Mouse (Mus musculus): ENCODE measurements at regions not wholly inside any gene's neighbourhood (a gene's known extent, or its start where the extent isn't known, plus 50 kb on each side); places are given as distances from the start of the nearest gene placed in this dataset.

DNA sequence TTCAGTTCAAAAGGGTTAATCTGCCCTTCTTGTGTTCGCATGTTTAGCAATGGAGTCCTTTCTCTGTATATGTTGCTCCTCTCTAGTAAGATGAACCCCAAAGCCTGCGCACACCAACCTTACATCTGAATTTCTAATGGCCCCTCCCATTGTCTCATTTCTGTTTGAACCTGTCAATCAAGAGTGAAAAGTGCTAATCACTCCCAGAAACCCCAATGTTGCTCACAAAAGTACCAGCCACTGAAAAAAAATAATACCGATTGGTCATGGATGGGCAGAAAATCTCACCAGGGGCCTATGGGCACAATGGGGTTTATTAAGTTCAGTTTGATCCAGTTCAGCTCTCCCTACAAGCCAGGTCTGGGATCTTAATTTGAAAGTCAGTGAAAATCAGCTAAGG is 302.1 kb upstream of the Adgrl2 start:
- DNase-seq (ENCODE audit: extremely low spot score, low read depth, low spot score): no peak

DNA sequence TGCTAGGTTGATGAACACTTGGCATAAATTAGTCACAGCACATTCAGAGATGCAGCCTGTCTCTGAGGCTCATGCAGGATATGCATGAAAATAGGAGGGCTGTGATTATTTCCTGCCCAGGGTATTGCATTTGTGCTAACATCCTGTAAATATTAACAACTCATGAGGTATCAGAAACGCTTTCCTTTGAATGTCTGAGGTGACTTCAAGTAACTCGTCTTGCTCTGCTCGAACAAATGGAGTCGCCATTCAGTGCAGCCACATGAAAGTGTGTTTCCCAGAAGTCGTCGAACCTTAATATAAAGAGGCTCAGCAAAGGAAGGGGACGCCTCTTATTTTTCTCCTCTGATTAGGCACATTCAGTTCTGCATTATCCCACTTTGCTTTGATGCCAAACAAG is 301.1 kb upstream of the Adgrl2 start:
- DNase-seq (ENCODE audit: extremely low spot score, low read depth, low spot score): no peak

- no peak for DNase-seq (ENCODE audit: extremely low spot score, low read depth, low spot score)
These were observed 299.9 kb upstream of the Adgrl2 start for GRCm38 (mm10) chr3:149290228-149290627.

- DNase-seq (ENCODE audit: extremely low spot score, low read depth, low spot score): no peak
These were observed 296.7 kb upstream of the Adgrl2 start for GRCm38 (mm10) chr3:149287080-149287479.

- DNase-seq (ENCODE audit: extremely low spot score, low read depth, low spot score): no peak
These were observed 294.6 kb upstream of the Adgrl2 start for GRCm38 (mm10) chr3:149284976-149285375.

DNA sequence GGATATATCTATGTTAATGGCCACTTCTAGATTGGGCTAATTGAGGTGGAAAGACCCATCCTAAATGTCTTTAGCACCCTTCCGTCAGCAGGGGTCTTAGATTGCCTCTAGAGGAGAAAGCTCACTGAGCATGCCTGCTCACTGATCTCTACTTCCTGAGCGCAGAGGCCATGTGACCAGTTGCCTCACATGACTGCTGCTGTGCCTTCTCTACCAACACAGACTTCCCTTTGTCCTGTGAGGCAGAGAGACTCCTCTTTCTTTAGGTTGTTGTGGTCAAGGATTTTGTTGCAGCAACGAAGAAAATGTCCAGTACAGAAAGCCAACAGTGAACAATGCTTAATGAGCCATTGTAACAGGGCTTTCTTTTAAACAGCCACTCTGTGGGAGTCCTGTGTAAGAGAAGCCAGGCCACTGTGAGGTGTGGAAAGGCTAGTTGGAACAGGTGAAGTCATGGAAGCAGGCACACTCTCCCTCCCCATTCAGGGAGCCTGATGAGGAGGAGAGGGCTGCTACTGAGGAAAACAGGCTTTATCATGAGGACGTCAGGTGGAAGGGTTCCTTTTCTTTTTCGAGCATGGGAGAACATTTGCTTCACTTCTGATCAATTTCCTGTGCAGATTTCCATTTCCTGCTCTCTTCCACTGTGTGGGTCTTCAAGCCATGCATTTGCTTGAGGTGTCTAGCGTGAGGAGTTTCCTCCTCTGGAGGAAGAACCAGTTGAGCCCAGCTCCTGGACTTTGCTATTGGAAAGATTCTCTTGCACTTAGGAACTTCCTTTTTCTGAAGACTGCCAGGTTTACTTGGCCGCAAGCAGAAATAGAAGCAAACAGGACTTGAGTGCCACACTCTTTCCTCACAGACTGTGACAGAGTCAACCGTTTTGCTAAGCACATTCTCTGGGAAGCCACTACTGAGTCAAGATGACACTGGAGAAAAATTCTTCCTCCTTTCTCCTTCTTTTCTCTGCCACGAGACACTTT is 290.7 kb upstream of the Adgrl2 start:
- DNase-seq (ENCODE audit: extremely low spot score, low read depth, low spot score): no peak

DNA sequence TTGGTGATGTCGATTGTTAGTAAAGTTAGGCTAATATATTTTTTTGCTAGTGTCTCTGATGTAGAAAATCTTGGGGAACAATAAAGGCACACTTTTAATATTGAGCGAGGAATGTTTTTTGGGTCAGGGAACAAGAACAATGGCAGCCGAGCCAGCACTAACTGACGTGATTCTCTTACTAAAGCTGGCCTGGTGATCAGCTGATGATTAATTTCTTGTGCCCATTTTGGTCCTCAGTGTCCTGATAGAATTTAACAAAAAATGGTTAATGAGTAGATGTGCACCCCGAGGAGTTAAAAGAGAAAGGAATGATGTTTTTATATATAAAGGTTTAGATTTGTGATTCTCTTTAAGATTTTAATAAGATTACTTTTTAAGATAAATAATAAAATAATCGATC is 289.0 kb upstream of the Adgrl2 start:
- DNase-seq (ENCODE audit: extremely low spot score, low read depth, low spot score): no peak

DNA sequence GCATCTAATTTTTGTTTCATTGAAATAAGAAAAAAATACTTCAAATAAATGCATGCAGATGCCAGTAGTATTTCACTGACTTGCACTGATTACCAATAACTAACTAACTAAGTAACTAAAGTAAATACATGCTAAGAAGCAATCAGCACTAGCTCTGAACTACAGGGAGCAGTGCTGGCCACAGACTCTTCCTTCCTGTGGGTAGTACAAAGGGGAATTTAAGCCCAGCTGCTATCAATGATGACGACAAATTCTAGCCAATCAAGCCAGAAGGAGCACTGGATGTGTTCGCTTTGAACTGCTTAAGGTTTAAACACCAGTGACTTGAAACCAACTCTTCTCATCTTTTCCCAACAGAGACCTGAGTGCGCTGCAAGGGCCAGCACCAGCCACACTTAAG is 287.5 kb upstream of the Adgrl2 start:
- DNase-seq (ENCODE audit: extremely low spot score, low read depth, low spot score): no peak

DNA sequence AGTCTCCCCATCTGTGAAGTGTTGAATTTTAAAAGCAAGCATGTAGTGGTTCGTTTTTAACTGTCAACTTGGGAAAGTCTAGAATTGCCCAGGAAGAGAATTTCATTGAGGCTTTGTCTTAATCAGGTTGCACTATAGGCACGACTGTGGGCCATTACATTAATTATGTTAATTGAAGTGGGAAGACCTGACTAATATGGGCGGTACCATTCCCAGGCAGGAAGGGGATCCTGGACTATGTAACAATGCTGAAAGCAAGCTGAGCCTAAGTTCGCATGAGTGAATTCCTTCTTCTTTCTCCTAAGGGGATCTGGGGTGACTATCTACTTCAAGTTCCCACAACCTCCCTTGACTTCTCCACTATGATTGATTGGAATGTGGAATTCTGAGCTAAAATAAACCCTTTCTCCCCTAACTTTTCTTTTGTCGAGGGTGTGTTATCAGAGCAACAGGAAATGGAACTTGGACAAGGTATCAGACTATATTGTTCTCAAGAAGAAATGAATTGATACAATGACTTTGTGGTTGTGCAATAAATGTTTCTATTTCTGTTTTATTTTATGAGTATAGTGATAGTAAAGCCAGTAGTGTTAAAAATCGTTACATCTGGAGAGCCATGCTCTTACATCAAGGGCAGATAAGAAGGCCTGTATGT is 285.2 kb upstream of the Adgrl2 start:
- no peak for DNase-seq (ENCODE audit: extremely low spot score, low read depth, low spot score)

GRCm38 (mm10) chr3:149274987-149275386 is 284.6 kb upstream of the Adgrl2 start:
- no peak for DNase-seq (ENCODE audit: extremely low spot score, low read depth, low spot score)

DNA sequence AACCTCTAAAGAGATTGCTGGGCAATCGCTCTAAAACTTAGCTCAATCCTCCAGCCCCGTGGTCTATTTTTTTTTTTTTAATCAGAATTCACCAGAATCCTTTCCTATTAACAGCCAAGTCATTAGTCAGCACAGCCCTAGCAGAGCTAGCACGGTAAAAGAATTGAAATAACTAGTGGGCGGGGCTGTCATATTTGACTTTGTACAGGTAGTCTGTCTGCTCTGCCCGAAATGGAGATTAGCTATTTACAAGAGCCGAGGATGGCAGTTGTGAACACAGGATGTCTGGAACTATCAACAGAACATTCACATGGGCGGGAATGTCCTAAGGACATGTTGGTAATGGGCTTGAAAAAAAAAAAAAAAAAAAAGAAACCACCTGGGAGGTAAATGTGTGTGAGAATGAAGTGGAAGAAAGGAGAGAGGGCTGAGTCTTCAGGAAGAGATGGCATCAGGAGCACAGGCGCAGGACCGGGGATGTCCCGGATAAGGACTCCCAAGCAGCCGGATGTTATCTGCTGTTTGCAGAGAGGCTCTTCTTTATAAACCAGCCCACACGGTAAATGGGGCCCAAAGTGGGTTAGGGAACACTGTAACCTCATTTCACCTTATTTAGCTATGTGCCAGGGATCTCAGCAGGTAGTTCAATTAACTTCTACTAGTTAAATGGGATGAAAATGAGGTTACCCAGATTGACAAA is 283.8 kb upstream of the Adgrl2 start:
- DNase-seq (ENCODE audit: extremely low spot score, low read depth, low spot score): no peak

- DNase-seq (ENCODE audit: extremely low spot score, low read depth, low spot score): no peak
These were observed 280.1 kb upstream of the Adgrl2 start for GRCm38 (mm10) chr3:149270459-149270858.

GRCm38 (mm10) chr3:149262332-149262970 is 272.1 kb upstream of the Adgrl2 start:
- DNase-seq (ENCODE audit: extremely low spot score, low read depth, low spot score): no peak

DNA sequence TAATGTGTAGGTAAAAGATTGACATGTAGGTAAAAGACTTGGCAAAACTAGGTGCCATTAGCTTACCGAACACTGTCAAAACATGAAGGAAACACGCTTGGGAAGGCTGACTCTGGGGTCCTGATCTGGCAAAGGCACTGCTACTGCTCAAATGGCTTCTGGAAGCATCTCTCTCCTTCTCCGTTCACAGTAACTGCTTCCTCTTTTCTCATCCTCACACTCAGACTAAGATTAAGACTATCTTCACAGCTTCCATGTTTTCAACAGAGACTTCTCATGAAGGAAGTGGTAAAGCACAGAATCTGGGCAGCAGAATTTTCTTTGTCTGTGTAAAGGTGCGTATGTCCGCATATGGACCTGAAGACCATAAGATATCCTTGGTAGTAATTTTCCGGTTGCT is 271.4 kb upstream of the Adgrl2 start:
- no peak for DNase-seq (ENCODE audit: extremely low spot score, low read depth, low spot score)

GRCm38 (mm10) chr3:149258826-149259225 is 268.5 kb upstream of the Adgrl2 start:
- DNase-seq (ENCODE audit: extremely low spot score, low read depth, low spot score): no peak

- no peak for DNase-seq (ENCODE audit: extremely low spot score, low read depth, low spot score)
These were observed 266.5 kb upstream of the Adgrl2 start for GRCm38 (mm10) chr3:149256891-149257290.

DNA sequence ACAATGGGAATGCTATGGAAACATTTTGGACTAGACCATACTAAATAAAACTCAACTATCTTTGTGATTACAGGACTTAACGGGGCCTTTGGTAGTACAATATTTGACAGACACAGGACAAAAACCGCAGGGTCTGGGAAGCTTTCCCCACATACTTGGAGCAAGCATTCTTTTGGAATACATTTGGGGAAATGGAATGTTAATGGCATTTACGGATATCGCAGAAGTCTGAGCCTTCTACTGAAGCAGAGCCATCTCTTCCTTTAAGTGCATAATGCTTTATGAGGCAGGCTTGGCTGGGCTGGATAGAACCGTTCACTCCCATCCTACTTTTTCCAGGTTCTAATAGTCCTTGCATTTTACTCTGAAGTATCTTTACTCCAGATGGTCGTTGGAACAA is 262.7 kb upstream of the Adgrl2 start:
- DNase-seq (ENCODE audit: extremely low spot score, low read depth, low spot score): no peak

- DNase-seq (ENCODE audit: extremely low spot score, low read depth, low spot score): no peak
These were observed 261.8 kb upstream of the Adgrl2 start for GRCm38 (mm10) chr3:149252144-149252543.

GRCm38 (mm10) chr3:149247626-149247987 is 257.3 kb upstream of the Adgrl2 start:
- no peak for DNase-seq (ENCODE audit: extremely low spot score, low read depth, low spot score)

DNA sequence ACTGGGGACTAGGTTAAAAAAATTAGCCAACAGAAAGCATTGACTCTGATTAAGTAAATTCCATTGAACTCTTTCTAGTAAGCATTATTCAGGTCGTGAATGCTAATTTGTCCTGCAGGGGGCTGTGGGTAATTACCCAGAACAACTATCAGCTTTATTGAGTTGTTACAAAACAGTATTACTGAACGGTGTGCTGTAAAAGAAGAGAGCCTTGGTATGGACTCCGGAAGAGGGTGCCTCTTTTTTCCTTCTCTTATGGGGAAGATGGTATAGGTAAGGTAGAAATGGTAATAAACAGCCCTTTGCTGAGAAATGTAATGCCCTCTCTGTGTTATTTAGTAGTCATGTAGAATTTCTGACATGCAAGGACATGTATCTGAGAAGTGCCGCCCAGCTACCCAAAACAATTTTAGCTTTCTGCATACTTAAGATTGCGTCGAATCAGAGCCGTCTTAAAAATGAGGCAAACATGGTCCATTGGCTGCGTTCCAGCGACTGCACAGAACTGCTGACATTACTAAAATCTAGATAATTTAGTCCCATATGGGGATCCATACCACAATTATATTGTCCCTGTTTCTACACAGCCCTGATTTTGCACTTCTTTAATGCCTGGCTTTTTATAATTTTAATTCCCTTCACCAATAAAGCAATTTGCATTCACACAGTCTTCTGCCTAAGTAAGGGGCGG is 256.7 kb upstream of the Adgrl2 start:
- DNase-seq (ENCODE audit: extremely low spot score, low read depth, low spot score): no peak

DNA sequence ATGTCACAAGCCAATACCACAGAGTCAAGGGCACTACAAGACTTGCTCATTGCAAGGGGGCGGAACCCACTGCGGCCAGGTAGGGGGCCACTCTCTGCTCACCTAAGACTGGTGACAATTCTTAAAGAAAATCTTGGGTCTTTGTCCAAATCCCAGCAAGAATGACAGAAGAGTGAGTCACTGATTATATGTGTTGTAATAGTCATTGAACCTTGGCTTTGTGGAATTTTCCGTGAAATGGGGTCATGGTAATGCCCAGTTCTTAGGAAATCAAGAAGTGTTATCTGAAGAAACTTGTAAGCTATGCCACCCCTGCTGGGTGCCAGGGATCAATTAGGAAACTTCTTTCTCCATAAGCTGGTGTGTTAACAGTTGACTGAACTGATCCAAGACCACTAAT is 249.3 kb upstream of the Adgrl2 start:
- DNase-seq (ENCODE audit: extremely low spot score, low read depth, low spot score): no peak

Data from hindlimb bud, embryonic 11.5 days (tissue).